Mouse (Mus musculus): Measurements from ENCODE around the gene Sik3. TPM values are rescaled to one million over a fixed set of nuclear protein-coding genes. Genes with fewer than 3 reads are reported as not detected.
"Not testable (repeated sequence)": the region's sequence is repeated elsewhere in the genome, so short reads cannot be mapped to it uniquely, and the experiment has no call there.

Gene Sik3
- total RNA-seq, 2 experiments from 2014 or later: 56.3 to 63.1 TPM

DNA sequence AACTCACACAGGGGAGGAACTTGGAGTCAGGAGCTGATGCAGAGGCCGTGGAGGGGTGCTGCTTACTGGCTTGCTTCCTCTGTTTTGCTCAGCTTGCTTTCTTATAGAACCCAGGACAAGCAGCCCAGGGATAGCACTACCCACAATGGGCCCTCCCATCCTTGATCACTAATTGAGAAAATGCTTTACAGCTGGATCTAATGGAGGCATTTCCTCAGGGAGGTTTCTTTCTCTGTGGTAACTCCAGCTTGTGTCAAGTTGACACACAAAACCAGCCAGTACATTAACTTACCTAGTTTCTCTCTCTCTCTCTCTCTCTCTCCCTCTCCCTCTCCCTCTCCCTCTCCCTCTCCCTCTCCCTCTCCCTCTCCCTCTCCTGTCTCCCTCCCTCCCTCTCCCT is 78.5 kb downstream of the Sik3 start:
- DNase-seq; intact Hi-C loops (cut with DNase I): not testable (repeated sequence)

DNA sequence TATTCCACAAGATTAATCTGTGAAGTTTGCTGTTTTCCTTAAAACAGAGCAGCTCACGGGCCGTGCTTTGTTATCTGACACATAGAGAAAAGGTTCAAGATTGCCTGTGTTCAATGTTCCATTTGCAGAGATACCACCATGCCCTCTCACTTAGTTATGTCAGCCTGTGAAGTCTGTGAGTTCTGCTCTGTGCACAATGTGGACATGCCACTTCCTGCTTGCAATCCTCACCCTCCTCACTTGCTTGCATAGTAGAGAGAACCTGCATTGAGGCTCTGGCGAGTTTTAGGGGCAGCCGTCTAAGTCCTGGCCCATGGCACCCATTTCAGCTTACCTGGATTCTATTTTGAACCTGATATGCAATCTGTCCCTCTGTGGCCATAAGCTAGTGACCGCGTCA is 80.0 kb downstream of the Sik3 start:
- no peak for DNase-seq
- intact Hi-C loops (cut with DNase I): no loop called here

DNA sequence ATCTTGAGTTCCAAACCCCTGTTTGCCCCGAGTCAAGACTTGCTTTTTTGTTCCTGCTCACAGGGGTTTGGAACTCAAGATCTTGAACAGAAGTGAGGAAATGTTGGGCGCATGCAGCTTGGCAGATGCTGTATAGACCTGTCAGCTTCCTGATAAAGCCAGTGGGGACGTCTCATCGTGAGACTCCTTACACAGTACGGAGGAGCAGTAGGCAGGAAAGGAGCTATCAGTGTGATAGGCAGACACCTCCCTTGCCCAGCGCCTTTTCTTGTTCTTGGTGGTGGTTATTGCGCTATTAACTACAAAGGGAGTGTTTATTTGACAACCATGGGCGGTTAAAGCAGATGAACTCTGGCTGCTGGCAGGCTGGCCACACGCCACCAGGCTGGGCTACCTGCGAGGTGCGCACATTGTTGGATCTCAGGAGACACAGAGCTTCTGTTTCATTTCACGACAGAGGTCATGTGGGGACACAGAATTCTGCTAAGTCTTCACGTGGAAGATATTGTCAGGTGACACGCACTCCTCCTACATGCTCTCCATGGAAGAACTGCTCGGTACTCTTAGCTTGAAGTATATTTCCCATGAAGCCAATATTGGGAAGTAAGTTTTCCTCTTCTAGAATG is 85.9 kb downstream of the Sik3 start:
- intact Hi-C loops (cut with DNase I): no loop called here
- no peak for DNase-seq

DNA sequence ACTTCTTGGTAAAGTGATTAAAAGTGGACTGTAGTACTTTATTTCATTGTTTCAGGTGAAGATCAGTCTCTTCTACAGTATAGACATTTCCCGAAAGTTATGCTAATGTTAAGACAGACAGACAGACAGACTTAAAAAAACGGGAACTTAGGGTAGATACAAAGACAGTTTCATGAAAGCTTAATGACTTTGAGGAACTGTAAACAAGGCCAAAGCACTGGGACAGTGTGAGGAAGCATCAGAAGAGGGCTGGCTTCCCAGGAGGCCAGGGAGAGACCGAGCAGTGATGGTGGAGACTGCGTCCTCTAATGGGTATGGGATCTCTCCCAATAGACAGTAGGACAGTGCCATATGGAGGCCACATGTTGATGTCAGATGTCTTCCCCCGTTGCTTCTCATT is 86.5 kb downstream of the Sik3 start:
- intact Hi-C loops (cut with DNase I): no loop called here
- no peak for DNase-seq

GRCm38 (mm10) chr9:46103154-46103553 is 90.5 kb downstream of the Sik3 start:
- intact Hi-C loops (cut with DNase I): no loop called here
- DNase-seq: no peak

- no peak for DNase-seq
- intact Hi-C loops (cut with DNase I): no loop called here
Measured at GRCm38 (mm10) chr9:46106105-46106504, 93.5 kb downstream of the Sik3 start.

- peak in 1 of 2 experiments; percentile 27 for DNase-seq
- intact Hi-C loops (cut with DNase I): no loop called here
Measured at GRCm38 (mm10) chr9:46110648-46111047, 98.0 kb downstream of the Sik3 start.

- intact Hi-C loops (cut with DNase I): no loop called here
Measured at GRCm38 (mm10) chr9:46111334-46111733, 98.7 kb downstream of the Sik3 start.

DNA sequence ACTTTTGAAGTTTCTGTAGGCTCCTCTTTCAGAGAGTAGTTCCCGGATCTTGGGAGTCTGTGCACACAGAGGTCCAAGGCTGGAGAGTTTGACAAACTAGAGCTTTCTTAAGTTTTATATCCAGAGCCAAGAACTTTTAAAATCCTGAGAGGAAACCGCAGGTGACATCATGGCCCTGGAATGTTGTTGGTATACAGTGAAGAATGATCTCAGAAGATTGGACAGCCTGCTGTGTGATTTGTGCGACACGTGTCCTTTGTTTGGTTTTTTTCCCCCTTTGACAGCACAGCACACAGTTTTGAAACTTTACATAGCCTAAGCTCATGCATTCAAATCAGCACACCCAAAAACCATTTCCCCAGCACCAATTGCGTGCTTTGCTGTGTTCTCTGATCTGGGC is 99.6 kb downstream of the Sik3 start:
- peak; percentile 56 to 57 for DNase-seq
- intact Hi-C loops (cut with DNase I): no loop called here

More at GRCm38 (mm10) chr9:46111334-46111733, 98.7 kb downstream of the Sik3 start:
- DNase-seq: no peak

GRCm38 (mm10) chr9:46118844-46119385 is 106.3 kb downstream of the Sik3 start:
- intact Hi-C loops (cut with DNase I): no loop called here

DNA sequence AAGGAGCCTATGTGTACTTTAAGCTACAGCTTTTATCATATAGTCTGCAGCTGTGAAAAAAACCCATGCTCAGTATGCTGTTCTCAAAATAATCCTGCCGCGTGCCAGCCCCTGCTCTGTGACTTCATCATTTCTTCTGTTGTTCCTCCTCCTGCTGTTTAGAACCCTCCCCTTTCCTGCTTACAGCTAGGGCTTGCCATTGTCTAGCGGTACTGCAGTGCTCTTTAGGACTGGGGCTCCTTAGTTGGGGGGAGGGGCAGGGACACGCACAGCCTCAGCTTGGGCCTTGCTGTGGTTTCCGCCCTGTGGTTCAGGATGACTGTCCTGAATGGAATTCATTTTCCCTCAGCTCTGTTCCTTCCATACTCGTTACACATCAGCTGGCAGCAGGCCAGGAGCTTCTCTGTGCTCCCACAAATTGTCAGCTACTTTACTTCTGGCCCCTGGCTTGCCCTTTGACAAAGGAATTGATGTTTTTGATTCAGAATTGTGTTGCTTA is 107.4 kb downstream of the Sik3 start:
- intact Hi-C loops (cut with DNase I): loop anchor here (5.0 kb wide), 1 partner anchor 62 kb away; no protein-coding TSS in a partner anchor

More at GRCm38 (mm10) chr9:46118844-46119385, 106.3 kb downstream of the Sik3 start:
- DNase-seq: no peak

DNA sequence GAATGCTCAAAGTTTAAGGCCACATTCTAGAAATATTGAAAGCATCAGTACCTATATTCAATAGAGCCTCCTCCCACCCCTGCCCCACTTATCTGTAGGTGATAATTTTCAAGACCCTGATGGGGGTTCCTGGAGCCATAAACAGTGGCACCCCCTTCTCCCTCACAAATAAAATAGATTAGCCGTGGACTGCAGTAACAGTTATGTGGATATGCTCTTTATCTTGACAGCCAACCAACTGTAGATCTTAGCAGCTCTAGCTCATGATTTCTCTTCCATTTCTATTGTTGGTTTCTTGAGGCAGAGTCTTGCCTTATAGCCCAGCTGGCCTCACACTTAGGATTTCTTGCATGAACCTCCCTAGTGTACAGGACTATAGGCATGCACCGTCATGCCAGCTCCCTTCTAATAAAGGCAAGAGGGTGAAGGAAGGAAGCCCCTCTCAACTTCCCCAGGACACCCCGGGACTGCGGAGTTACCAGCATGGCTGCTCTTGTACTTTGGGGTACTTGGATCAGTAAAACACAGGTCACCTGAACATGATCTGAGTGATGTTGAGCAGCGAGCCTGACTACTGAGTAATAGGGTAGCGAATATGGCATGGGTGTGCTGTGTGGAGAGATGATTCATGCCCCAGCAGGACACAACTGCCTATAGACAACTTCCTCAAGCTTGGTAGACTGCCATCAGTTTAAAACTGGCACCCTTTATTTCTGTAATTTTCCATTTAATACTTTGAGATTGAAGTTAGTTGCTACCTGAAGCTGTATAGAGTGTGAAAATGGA is 108.0 kb downstream of the Sik3 start:
- intact Hi-C loops (cut with DNase I): loop anchor here (5.0 kb wide), 1 partner anchor 62 kb away; no protein-coding TSS in a partner anchor
- no peak for DNase-seq

More for the DNA sequence above, 107.4 kb downstream of the Sik3 start:
- DNase-seq: peak; percentile 81 to 85

GRCm38 (mm10) chr9:46121486-46121885 is 108.9 kb downstream of the Sik3 start:
- DNase-seq: no peak
- intact Hi-C loops (cut with DNase I): loop anchor here (5.0 kb wide), 1 partner anchor 61 kb away; no protein-coding TSS in a partner anchor

DNA sequence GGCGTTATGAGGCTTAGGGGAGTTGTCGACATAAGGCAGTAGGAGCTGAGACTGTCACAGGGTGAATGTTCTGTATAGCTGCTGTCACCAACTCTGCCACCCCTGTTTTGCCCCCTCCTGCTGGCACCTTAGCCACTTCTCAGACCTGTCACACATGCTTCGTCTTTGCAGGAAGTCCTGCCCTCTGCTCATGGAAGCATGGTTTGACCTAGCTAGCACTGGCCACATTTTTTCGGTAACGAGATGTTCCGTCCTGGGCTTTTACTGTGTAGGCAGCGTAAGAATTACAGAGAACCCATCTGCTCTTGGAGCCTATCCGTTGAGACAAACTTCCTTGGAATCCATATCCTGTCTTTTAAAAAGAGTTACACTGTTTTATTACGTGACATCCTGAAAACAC is 110.1 kb downstream of the Sik3 start:
- intact Hi-C loops (cut with DNase I): loop anchor here (5.0 kb wide), 1 partner anchor 60 kb away; no protein-coding TSS in a partner anchor

GRCm38 (mm10) chr9:46126295-46126694 is 113.7 kb downstream of the Sik3 start:
- intact Hi-C loops (cut with DNase I): loop anchor here (2.0 kb wide), 2 partner anchors 15 to 65 kb away; no protein-coding TSS in a partner anchor
- DNase-seq: no peak

More for the DNA sequence above, 110.1 kb downstream of the Sik3 start:
- no peak for DNase-seq

DNA sequence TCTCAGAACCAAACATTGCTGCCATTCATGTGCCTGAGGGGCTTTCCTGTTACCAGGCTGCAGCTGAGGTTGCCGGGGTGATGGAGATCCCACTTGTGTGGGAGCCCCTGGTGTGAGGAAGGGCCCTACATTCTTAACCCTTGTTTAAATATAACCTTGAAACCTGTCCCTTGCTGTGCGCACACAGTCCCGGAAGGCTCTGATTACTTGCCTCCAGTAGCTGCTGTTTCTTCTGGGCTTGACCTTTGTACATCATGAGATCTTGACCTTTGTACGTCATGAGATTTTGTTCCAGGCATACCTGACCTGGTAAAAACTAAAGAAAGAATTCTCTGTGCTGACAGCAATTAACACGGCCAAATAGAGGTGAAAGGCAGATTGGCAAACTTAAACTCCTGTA is 114.7 kb downstream of the Sik3 start:
- intact Hi-C loops (cut with DNase I): loop anchor here (2.0 kb wide), 2 partner anchors 13 to 63 kb away; no protein-coding TSS in a partner anchor
- no peak for DNase-seq

GRCm38 (mm10) chr9:46129241-46129640 is 116.6 kb downstream of the Sik3 start:
- intact Hi-C loops (cut with DNase I): no loop called here
- DNase-seq: no peak

DNA sequence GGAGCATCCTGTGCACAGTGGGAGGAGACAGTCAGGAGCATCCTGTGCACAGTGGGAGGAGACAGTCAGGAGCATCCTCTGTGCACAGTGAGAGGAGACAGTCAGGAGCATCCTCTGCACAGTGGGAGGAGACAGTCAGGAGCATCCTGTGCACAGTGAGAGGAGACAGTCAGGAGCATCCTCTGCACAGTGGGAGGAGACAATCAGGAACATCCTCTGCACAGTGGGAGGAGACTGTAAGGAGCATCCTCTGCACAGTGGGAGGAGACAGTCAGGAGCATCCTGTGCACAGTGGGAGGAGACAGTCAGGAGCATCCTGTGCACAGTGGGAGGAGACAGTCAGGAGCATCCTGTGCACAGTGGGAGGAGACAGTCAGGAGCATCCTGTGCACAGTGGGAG is 120.2 kb downstream of the Sik3 start:
- DNase-seq; intact Hi-C loops (cut with DNase I): not testable (repeated sequence)

GRCm38 (mm10) chr9:46138831-46139230 is 126.2 kb downstream of the Sik3 start:
- no peak for DNase-seq
- intact Hi-C loops (cut with DNase I): no loop called here

GRCm38 (mm10) chr9:46140811-46141210 is 128.2 kb downstream of the Sik3 start:
- no peak for DNase-seq
- intact Hi-C loops (cut with DNase I): loop anchor here (2.0 kb wide), 1 partner anchor 14 kb away; no protein-coding TSS in a partner anchor

- DNase-seq: no peak
Measured at GRCm38 (mm10) chr9:46142031-46142430, 129.4 kb downstream of the Sik3 start.

More at GRCm38 (mm10) chr9:46142031-46142430, 129.4 kb downstream of the Sik3 start:
- intact Hi-C loops (cut with DNase I): no loop called here

All from heart, postnatal 14 days (tissue).